Mouse (Mus musculus) cerebellum, adult 9-10 months (tissue): ENCODE data around the gene Ccdc146.
"Not testable (repeated sequence)": the region's sequence is repeated elsewhere in the genome, so short reads cannot be mapped to it uniquely, and the experiment has no call there.

Experiments
- DNase-seq: peaks from one replicate; pipeline ENCODE4 v3.0.0; 2022

Gene Ccdc146

DNA sequence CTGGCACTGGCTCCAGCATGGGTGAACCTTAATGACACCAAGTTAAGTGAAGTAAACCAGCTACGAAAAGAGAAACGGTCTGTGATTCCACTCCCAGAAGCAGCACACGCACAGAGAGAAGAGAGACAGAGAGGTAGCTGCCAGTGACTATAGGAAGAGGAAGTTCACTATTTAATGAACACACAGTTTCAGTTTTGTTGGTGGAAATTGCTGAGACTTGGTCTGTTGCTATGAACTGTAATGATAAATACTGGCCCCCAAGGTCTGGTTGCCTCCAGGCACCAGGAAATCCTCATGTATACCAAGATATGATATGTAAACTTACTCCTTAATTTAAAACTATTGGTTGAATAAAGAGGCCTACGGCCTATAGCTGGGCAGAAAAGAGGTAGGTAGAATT lies 38.0 kb downstream of the Ccdc146 start:
- no peak for DNase-seq

DNA sequence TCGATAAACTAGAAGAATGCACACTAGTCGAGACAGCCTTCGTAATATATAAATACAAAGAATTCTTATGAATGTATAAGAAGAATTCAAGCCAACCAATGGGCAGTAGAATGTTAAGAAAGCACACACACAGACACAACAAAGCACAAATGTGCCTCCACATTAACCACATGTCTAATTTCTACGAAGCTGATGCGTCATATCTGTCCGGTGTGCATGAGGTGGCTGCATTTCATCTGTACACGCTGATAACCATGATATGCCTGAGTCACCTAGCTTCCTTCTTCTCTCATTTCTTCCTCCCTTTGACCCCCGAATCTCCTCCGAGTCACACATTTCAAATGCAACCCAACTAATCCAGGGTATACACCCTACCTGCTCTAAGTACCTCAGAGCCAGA lies 39.5 kb downstream of the Ccdc146 start:
- DNase-seq: no peak

GRCm38 (mm10) chr5:21384252-21384960 lies 40.1 kb downstream of the Ccdc146 start:
- no peak for DNase-seq

GRCm38 (mm10) chr5:21383392-21384251 lies 40.9 kb downstream of the Ccdc146 start:
- DNase-seq: no peak

DNA sequence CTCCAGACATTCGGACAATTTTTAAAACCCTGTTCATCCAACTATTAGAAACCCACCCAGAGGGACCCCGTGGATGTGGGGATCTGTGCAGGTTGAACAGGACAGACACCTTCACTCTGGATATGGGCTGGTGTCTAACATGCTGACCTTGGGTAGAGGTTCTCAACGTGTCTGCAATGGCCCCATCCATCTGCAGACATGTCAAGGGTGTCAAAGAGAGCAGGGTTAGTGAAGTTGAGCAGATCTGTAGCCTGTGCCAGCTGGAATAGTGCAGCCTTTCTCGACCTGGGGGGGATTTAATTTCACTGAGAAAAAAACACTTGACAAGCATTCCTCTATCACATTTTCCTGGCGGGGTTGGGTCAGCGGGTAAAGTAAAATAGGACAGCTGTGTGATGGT lies 41.8 kb downstream of the Ccdc146 start:
- DNase-seq: no peak

- no peak for DNase-seq
Observed at GRCm38 (mm10) chr5:21381986-21382385, 42.5 kb downstream of the Ccdc146 start.

GRCm38 (mm10) chr5:21378397-21378796 lies 46.1 kb downstream of the Ccdc146 start:
- DNase-seq: no peak

GRCm38 (mm10) chr5:21376935-21377334 lies 47.5 kb downstream of the Ccdc146 start:
- DNase-seq: no peak

DNA sequence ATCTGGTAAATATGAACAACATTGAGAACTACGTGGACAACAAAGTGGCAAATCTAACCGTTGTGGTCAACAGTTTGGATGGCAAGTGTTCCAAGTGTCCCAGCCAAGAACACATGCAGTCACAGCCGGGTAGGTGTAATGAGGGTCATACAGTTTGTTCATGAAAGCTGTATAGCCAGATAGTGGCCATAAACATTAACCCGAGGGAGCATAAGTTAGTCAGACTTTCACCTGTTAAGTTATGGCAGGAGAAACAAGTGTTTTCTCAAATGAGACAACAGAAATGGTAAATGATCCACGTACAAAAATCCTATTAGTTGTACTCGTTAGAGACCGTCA lies 51.3 kb downstream of the Ccdc146 start:
- DNase-seq: no peak

DNA sequence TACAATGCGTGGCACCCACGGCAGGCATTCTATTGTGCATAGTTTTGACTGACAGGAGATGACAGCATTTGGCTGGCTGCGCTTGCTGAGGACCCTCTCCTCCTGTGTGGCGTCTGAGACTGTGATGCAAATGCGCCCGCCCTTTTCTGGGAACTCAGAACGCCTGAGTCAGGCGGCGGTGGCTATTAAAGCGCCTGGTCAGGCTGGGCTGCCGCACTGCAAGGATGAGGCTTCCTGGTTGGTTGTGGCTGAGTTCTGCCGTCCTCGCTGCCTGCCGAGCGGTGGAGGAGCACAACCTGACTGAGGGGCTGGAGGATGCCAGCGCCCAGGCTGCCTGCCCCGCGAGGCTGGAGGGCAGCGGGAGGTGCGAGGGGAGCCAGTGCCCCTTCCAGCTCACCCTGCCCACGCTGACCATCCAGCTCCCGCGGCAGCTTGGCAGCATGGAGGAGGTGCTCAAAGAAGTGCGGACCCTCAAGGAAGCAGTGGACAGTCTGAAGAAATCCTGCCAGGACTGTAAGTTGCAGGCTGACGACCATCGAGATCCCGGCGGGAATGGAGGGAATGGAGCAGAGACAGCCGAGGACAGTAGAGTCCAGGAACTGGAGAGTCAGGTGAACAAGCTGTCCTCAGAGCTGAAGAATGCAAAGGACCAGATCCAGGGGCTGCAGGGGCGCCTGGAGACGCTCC lies 51.8 kb downstream of the Ccdc146 start, which contains the start of gene Fgl2:
Fgl2 (plus strand) TSS at position 150 of the 687 bp plus-strand sequence.
- no peak for DNase-seq

GRCm38 (mm10) chr5:21371920-21372319 lies 52.6 kb downstream of the Ccdc146 start:
- DNase-seq: no peak

- DNase-seq: no peak
Observed at GRCm38 (mm10) chr5:21370218-21370947, 54.1 kb downstream of the Ccdc146 start.

DNA sequence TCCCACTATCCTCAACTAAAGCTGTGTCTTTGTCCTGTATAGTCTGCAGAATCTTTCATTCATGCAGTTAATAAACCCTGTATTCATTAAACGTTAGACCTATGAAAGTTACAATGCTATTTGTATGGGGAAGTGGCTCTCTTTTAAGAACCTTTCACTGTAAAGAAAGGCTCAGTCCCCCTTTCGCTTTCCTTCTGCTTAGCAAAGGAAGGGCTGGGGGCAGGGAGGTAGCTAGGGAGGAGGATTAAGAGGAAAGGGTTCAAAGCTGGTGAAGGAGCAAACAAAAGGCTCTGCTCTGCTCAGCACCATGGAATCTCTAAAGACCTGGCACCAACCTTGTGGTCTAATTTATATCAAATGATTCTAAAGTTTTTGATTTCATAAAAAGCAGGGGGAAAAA lies 57.0 kb downstream of the Ccdc146 start:
- no peak for DNase-seq

DNA sequence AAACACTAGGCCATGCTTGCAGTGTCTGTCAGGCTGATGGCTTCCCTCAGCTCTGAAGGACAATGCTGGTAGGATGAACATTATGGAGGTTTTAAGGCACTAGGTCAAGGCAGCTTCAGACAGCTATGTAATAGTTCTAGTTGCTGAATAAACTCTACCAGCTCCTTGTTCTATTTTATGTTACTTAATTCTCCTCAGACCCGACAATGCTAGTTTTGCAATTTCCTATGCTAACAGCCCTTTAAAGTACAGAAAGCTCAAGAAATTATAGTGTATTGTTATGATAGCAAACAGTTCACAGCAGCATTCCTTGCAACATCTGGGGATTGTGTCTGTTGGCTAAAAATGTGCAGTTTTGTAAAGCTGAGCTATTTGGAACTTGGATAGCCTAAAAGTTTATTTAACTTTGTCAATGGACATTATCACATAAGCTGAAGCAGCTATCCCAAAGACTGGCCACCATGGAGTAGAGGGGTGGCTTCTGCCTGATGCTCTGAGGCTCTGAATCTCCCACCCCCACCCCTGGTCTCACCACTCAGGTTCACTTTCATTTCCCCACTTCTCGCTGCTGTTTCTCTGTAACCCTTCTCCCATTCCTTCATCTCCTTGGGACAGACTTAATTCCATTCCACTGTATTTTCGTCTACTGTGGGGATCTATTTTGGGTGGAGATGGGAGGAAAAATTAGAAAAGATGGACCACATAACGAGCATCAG lies 58.0 kb downstream of the Ccdc146 start:
- no peak for DNase-seq

- DNase-seq: no peak
Observed at GRCm38 (mm10) chr5:21363343-21363742, 61.1 kb downstream of the Ccdc146 start.

DNA sequence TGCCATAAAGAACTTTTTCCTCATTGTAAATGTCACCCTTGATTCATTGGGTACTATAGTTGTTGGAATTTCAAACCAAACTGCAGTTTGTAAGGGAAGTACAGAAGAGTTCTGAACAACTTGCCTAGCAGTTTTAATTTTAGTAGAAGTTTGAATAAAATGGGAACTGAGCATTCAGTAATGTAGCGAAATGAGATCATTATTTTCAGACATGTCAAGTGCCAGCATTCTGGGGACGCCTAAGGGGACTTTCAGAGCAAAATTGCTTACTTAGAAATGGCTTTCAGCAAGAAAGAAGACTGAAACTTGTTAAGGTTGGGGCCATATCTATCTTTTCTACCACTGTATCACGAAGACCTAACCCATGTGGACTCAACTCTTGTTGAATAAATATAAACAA lies 65.8 kb downstream of the Ccdc146 start:
- DNase-seq: no peak

DNA sequence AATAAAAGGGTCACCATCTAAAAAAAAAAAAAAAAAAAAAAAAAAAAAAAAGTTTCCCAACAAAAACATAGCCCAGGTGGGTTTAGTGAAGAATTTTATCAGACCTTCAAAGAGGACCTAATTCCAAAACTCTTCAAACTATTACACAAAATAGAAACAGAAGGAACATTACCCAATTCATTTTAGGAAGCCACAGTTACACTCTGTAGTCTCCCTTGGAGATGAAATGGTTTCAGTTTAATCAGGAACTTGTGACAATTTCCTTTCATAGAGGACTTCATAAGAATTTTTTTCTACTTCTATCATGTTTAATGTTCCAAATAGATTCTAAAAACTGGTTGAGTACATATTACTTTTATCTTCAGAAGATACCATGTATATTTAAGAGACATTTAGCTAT lies 72.8 kb downstream of the Ccdc146 start:
- DNase-seq: no peak

DNA sequence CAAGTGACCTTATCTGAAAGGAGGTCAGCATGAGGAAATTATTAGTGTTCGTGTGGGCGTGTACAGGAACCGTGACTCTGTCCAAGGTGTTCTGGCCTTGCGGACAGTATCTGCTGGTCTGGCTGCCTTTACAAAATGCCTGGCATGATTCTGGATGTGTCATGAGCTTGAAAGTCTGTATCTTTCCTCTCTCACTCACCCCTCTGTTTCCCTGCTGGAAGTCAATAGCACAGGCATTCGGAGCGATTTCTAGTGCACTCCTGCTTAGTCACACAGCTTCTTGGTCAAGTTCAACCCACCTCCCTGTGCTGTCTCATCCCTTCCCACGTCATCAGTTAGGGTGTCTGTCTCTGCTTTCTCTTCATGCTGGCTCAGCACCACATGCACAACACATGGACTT lies 76.1 kb downstream of the Ccdc146 start:
- DNase-seq: no peak

DNA sequence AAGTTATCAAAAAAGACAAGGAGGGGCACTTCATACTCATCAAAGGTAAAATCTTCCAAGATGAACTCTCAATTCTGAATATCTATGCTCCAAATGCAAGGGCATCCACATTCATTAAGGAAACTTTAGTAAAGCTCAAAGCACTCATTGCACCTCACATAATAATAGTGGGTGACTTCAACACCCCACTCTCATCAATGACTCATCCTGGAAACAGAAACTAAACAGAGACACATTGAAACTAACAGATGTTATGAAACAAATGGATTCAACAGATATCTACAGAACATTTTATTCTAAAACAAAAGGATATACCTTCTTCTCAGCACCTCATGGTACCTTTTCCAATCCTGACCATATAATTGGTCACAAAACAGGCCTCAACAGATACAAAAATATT lies 82.2 kb downstream of the Ccdc146 start:
- not testable (repeated sequence) for DNase-seq

DNA sequence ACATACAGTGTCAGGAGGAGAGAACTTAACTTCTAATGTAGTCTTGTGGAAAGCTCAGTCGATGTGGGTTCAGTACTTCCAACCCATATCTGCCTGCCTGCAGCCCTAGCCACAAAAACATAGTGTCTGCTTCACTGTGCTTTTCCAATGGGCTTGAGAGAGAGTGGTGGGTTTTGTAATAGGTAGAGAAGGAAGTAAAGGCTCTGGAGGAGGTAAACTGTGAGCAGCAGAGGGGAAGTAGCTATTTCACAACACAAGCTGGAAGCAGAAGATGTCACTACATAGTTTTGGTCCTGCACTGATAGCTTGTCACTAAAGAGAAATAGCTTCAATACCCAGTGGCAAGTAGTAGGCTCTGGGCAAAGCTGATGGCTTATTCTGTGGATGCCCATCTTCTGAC lies 92.4 kb downstream of the Ccdc146 start:
- no peak for DNase-seq

DNA sequence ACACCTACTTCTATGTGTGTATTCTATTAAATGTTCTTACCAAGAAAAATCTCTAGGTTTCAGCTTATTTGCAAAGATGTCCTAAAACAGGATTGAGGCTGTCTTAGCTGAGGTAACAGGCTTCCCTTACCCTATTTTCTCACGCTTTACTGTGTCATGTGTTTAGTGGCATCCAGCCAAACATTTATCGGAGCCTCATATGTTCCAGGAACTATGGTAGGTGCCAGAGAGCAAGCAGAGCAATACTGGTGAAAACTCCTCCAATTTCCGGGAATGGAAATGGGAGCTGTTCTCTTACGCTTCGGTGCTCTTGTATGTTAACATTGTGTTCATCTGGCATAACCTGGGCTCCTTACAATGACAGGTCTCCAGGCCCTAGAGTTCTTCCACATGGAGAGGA lies 92.8 kb downstream of the Ccdc146 start:
- DNase-seq: no peak
